Mouse (Mus musculus) intestine, embryonic 16.5 days (tissue): ENCODE results near the gene Mettl16. TPM values are rescaled to one million over a fixed set of nuclear protein-coding genes. Genes with fewer than 3 reads are reported as not detected.

ENCODE experiments used
- ATAC-seq: fragments of 200-750 bp; cut with Nextera tagmentation; 2 replicates; pipeline ENCODE4 v1.8.0; 2017; ENCODE audit warnings: moderate TSS enrichment, moderate library complexity
- H3K27ac ChIP-seq: fragments of 300-500 bp; sonication (generic); 2 replicates; pipeline ENCODE4 v1.5.1; 2014; ENCODE audit warnings: mild to moderate bottlenecking, low read length
- H3K27me3 ChIP-seq: fragments of 300-500 bp; sonication (generic); replicated peaks from 2 replicates; pipeline ENCODE4 v1.6.1; 2014; ENCODE audit warnings: low read length, control low read depth, mixed read lengths; ENCODE audit not compliant: control insufficient read depth, insufficient read depth
- H3K36me3 ChIP-seq: fragments of 300-500 bp; sonication (generic); 2 replicates; pipeline ENCODE4 v1.6.1; 2014; ENCODE audit warnings: low read length, control low read depth; ENCODE audit not compliant: control insufficient read depth, insufficient read depth
- H3K4me1 ChIP-seq: fragments of 300-500 bp; sonication (generic); 2 replicates; pipeline ENCODE4 v1.6.1; 2014; ENCODE audit warnings: low read length, control low read depth, mixed read lengths; ENCODE audit not compliant: control insufficient read depth, insufficient read depth
- H3K4me2 ChIP-seq: fragments of 300-500 bp; sonication (generic); 2 replicates; pipeline ENCODE4 v1.6.1; 2014; ENCODE audit warnings: low read depth, low read length, control low read depth
- H3K4me3 ChIP-seq: fragments of 300-500 bp; sonication (generic); 2 replicates; pipeline ENCODE4 v1.5.1; 2014; ENCODE audit warnings: mild to moderate bottlenecking, low read length
- H3K9ac ChIP-seq: fragments of 300-500 bp; sonication (generic); 2 replicates; pipeline ENCODE4 v1.6.1; 2014; ENCODE audit warnings: low read depth, low read length
- H3K9me3 ChIP-seq: fragments of 300-500 bp; sonication (generic); 2 replicates; pipeline ENCODE4 v1.6.1; 2016; ENCODE audit warnings: low read length, control low read depth; ENCODE audit not compliant: control insufficient read depth
- WGBS: fragments of 180-500 bp; shearing (Covaris S2); extraction: QIAGEN DNeasy Blood & Tissue Kit; methylation state at CpG from one replicate; pipeline ENCODE4 v1.1.7; 2014; 5-methylcytosine and 5-hydroxymethylcytosine counted together
- polyA plus RNA-seq: library from polyadenylated mRNA; unstranded; fragments of >200 nt; fragmentation: Nextera tagmentation; extraction: Ambion mirVana; gene quantifications from 2 replicates; pipeline ENCODE4 v1.2.1, GENCODE M21; 2015

The Mettl16 gene
- polyA plus RNA-seq, 1 experiment from 2014 or later: 41.4 TPM

DNA sequence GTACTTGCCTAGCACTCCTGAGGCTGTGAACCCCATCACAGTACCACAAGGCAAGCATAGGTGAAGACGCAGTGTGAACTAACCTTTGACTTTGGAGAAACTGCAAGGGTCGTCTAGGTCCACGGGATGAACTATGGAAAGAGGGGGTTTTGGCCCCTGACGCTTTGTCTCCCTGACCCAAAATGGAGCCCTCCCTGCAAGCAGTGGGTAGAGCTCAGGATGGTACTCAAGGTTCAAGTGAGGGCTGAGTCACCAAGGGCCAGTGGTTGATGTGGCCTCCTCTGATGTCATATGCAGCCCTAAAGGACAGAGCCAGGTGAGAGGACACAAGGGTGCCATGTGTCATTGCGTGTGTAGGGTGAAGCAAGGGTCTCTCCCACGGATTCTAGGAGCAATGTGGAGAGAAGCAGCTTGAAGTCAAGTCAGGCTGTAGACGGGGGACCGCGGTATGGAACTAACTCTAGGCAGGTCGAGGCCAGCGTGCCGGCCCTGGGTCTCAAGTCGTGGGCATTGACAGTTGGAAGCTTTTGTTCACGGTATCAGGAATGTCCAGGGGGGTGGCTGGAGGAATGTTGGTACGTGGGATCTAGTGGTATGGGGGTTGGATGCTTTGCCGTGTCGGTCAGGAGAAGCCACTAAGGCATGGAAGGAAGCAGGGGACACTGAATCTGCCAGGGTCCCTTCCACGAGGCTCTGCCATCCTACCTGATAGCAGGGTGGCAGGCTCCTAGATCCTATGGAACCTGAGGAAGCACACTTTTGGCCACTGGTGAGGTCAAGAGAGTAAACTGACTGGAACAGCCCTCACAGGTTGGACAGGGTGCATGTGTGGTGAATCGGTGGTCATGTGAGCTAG, 69.5 kb downstream of the Mettl16 start:
- Histone ChIP-seq H3K27me3 (no peaks in the 10 kb centered on the region), H3K4me1 (peaks cover 30% of the 10 kb centered on the region), H3K4me3 (no peak overlapping the region), H3K9ac (no peak overlapping the region), H3K27ac (no peak overlapping the region), H3K36me3 (peaks cover 20% of the 10 kb centered on the region), H3K9me3 (no peaks in the 10 kb centered on the region), H3K4me2 (no peak overlapping the region)
- WGBS: 92% methylated on average over 19 of the region's 19 CpGs
- ATAC-seq: no peak

DNA sequence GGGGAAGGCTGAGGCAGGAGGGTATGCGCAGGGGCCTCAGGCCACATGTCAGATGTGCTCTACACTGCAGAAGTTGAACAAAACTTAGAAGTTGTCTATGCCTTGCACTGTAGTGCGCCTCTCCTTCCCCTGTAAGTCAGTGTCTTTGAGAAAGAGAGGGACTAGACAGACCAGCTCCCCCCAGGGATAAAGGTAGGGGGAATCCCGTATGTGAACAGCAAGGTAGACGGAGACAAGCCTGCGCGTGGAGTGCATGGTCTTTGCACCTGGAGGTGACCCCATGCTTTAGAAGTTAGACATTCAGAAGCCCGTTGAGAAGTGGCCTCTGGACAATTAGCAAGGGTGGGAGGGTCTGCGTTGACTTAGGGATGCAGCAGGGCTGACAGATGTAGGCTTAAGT, 70.1 kb downstream of the Mettl16 start:
- peaks cover 26% of the 10 kb centered on the region for H3K4me1 ChIP-seq
- H3K36me3 ChIP-seq: peaks cover 23% of the 10 kb centered on the region
- no peak overlapping the region for H3K27ac ChIP-seq
- H3K27me3 ChIP-seq: no peaks in the 10 kb centered on the region
- ATAC-seq: no peak
- no peak overlapping the region for H3K4me2 ChIP-seq
- 89% methylated on average over 8 of the region's 8 CpGs for WGBS
- no peak overlapping the region for H3K9ac ChIP-seq
- no peak overlapping the region for H3K4me3 ChIP-seq
- peaks cover 3% of the 10 kb centered on the region for H3K9me3 ChIP-seq

DNA sequence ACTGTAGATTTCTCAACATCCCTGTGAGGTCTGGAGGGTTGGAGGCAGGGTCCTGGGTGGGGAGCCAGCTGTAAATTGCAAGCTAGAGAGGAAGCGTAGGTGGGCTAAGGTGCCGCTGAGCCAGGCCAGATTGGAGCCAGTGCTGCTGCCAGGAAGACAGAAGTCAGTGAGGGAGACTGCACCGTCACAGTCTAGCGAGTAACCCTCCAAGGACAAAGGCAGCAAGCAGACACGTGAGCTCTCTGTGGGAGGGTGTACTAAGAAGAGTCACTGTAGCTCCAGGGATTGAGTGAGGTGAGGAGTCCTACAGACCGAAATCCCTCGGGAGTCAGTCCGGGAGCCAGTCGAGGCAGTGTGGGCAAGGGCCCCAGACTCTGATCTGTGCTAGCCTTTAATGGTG, 70.7 kb downstream of the Mettl16 start:
- H3K36me3 ChIP-seq: peaks cover 24% of the 10 kb centered on the region
- peaks cover 5% of the 10 kb centered on the region for H3K9me3 ChIP-seq
- 91% methylated on average over 9 of the region's 9 CpGs for WGBS
- no peaks in the 10 kb centered on the region for H3K27me3 ChIP-seq
- H3K4me1 ChIP-seq: peaks cover 26% of the 10 kb centered on the region
- H3K4me3 ChIP-seq: no peak overlapping the region
- H3K4me2 ChIP-seq: no peak overlapping the region
- ATAC-seq: no peak
- no peak overlapping the region for H3K27ac ChIP-seq
- no peak overlapping the region for H3K9ac ChIP-seq

DNA sequence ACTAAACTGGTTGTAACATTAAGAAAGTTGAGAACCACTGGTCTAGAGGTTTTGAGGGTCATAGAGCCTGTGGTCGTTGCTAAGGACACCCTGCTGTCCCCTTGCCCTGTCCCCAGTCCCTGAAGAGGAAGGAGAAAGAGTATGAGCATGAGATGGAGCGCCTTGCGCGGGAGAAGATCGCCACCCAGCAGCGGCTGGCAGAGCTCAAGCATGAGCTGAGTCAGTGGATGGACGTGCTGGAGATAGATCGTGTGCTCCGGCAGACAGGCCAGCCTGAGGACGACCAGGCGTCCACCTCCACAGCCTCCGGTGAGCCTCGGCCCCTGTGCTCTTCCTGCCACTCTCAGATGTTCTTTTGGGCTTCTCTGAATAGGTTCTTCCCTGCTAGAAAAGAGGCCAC, 71.4 kb downstream of the Mettl16 start:
- Histone ChIP-seq H3K27ac (no peak overlapping the region), H3K4me3 (no peak overlapping the region), H3K9ac (no peak overlapping the region), H3K4me2 (no peak overlapping the region), H3K36me3 (peaks cover 24% of the 10 kb centered on the region), H3K9me3 (peaks cover 5% of the 10 kb centered on the region), H3K4me1 (peaks cover 21% of the 10 kb centered on the region), H3K27me3 (no peaks in the 10 kb centered on the region)
- WGBS: 83% methylated on average over 13 of the region's 13 CpGs
- no peak for ATAC-seq

DNA sequence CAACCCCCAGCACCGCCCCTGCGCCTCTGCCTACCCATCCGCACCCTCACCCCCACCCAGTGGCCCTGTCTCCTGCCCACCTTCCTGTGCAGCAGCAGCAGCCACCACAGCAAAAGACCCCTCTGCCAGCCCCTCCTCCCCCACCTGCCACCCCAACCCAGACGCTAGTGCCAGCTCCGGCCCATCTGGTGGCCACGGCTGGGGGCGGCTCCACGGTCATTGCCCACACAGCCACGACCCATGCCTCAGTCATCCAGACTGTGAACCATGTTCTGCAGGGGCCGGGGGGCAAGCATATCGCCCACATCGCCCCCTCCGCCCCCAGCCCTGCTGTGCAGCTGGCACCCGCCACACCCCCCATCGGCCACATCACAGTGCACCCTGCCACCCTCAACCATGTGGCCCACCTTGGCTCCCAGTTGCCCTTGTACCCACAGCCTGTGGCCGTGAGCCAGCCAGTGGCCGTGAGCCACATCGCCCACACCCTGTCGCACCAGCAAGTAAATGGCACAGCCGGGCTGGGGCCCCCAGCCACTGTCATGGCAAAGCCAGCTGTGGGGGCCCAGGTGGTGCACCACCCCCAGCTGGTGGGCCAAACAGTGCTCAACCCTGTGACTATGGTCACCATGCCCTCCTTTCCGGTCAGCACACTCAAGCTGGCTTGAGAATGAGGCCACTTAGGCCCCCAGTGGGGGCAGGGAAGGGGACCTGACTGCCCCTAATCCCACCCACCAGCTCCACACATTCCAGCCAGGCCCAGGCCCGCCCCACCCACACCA, 72.2 kb downstream of the Mettl16 start:
- Histone ChIP-seq H3K9ac (no peak overlapping the region), H3K4me1 (peaks cover 16% of the 10 kb centered on the region), H3K27ac (no peak overlapping the region), H3K36me3 (peaks cover 24% of the 10 kb centered on the region), H3K4me3 (no peak overlapping the region), H3K9me3 (peaks cover 5% of the 10 kb centered on the region), H3K27me3 (no peaks in the 10 kb centered on the region), H3K4me2 (no peak overlapping the region)
- ATAC-seq: no peak
- WGBS: 89% methylated on average over 21 of the region's 22 CpGs

DNA sequence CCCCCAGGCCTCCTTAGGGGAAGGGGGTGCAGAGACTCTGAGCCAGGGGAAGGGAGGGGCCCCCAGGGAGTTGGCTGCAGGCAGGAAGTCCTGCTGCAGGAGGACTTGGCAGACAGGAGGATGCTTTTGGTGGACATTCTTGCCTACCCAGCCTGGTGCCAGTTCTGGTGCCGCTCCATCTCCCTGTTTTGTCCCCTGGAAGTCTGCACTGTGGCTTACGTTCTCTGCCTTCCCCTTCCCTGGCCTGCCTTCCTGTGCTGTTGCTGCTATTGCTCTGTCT, 72.7 kb downstream of the Mettl16 start:
- H3K27ac ChIP-seq: no peak overlapping the region
- H3K9me3 ChIP-seq: peaks cover 5% of the 10 kb centered on the region
- no peaks in the 10 kb centered on the region for H3K27me3 ChIP-seq
- H3K4me1 ChIP-seq: peaks cover 19% of the 10 kb centered on the region
- no peak for ATAC-seq
- no peak overlapping the region for H3K4me3 ChIP-seq
- no peak overlapping the region for H3K9ac ChIP-seq
- peaks cover 24% of the 10 kb centered on the region for H3K36me3 ChIP-seq
- no peak overlapping the region for H3K4me2 ChIP-seq
- WGBS: 79% methylated on average over 2 of the region's 2 CpGs

DNA sequence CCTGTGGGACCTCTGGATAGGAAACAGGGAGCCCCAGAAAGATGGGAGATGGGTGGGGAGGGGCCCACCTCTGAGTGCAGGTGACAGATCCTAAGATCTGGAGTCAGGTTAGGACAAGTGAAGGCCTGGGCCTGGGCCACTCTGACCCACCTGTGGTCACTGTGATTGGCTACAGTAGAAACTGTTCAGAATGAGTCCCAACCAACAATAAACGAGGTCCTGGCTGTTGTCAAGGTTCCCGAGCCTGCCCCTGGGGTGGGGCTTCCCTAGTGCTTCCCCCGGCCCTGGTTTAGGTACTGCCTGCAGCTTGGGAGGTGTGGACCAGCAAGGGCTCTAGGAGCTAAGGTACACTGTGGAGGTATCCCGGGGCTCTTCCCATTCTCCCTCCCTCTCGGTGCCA, 73.1 kb downstream of the Mettl16 start:
- peaks cover 24% of the 10 kb centered on the region for H3K36me3 ChIP-seq
- ATAC-seq: no peak
- no peak overlapping the region for H3K27ac ChIP-seq
- 64% methylated on average over 5 of the region's 5 CpGs for WGBS
- H3K4me3 ChIP-seq: no peak overlapping the region
- no peaks in the 10 kb centered on the region for H3K27me3 ChIP-seq
- H3K9ac ChIP-seq: no peak overlapping the region
- peaks cover 5% of the 10 kb centered on the region for H3K9me3 ChIP-seq
- H3K4me2 ChIP-seq: no peak overlapping the region
- peaks cover 19% of the 10 kb centered on the region for H3K4me1 ChIP-seq

DNA sequence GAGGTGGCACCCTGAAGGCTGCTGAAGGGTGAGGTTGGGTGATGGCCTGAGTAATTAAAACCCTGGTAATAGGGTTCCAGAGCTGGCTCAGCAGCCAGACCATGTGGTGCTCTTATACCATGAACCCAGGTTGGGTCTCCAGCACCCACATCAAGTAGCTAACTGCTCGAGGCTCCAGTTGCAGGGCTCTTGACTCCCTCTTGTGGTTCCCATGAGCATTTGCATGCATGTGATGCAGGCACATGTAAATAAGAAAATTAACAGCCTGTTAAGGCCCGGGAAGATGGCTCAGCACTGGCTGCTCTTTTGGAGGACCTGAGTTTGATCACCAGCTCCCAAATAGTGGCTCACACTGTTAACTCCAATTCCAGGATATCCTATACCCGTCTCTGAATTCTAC, 75.2 kb downstream of the Mettl16 start:
- Histone ChIP-seq H3K9me3 (peaks cover 5% of the 10 kb centered on the region), H3K4me2 (no peak overlapping the region), H3K9ac (no peak overlapping the region), H3K27ac (no peak overlapping the region), H3K27me3 (no peaks in the 10 kb centered on the region), H3K4me3 (no peak overlapping the region), H3K4me1 (peaks cover 12% of the 10 kb centered on the region), H3K36me3 (peaks cover 24% of the 10 kb centered on the region)
- WGBS: 72% methylated on average over 3 of the region's 3 CpGs
- no peak for ATAC-seq

DNA sequence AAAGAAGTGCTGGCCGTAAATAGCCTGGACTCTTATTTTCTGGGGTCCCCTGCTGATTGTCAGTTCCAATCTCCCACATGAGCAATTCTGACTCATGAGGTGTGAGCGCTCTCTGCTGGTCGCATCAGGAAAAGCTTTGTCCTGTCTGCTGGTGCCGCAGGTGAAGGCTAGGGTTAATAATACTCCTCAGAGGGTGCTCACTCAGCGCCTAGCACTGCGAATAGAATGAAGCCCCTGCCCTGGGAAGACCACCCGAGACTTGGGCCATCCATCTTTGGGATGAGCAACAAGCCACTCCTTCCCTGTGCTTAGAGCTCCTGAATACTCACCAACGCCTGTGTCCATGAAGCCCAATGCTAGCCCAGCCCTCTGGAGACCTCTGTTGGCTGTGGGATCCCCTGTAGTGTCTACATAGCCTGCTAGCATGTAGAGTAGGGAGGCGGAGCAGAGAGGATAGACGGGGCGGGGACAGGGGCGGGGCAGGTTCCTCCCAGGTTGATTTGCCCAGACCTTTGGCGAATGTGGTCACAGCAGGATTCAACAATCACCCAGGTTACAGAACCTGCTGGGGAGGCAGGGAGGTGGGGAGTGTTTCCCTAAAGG, 77.4 kb downstream of the Mettl16 start:
- peak overlapping the region; percentile 43 for H3K4me2 ChIP-seq
- ATAC-seq: peak; percentile 91
- peaks cover 15% of the 10 kb centered on the region for H3K36me3 ChIP-seq
- 0 out of 2 replicates have a peak overlapping the region, but pooled peaks have one; percentile 17 for H3K9ac ChIP-seq
- H3K9me3 ChIP-seq: peaks cover 5% of the 10 kb centered on the region
- peaks cover 9% of the 10 kb centered on the region for H3K4me1 ChIP-seq
- peak overlapping the region; percentile 47; the same call in 1 of the 2 replicates for H3K27ac ChIP-seq
- H3K27me3 ChIP-seq: no peaks in the 10 kb centered on the region
- H3K4me3 ChIP-seq: 0 out of 2 replicates have a peak overlapping the region, but pooled peaks have one; percentile 0
- WGBS: 4% methylated on average over 13 of the region's 13 CpGs
